Mouse (Mus musculus): ENCODE data around the gene Nphs2. TPM values are rescaled to one million over a fixed set of nuclear protein-coding genes. Genes with fewer than 3 reads are reported as not detected.
"Not testable (repeated sequence)": the region's sequence is repeated elsewhere in the genome, so short reads cannot be mapped to it uniquely, and the experiment has no call there.

Nphs2 gene
- polyA plus RNA-seq, 1 experiment from 2014 or later = 0.81 TPM

- H3K36me3 ChIP-seq; H3K4me3 ChIP-seq; H3K9me3 ChIP-seq; ATAC-seq (replicated peaks); H3K9ac ChIP-seq (replicated peaks); H3K27ac ChIP-seq (replicated peaks); H3K4me2 ChIP-seq (replicated peaks); H3K4me1 ChIP-seq; H3K27me3 ChIP-seq: not testable (repeated sequence)
- 72% methylated on average over 10 of the region's 10 CpGs for WGBS
These were observed 21.3 kb upstream of the Nphs2 start for GRCm38 (mm10) chr1:156289222-156289587.

GRCm38 (mm10) chr1:156290016-156290415, 20.5 kb upstream of the Nphs2 start:
- H3K9me3 ChIP-seq = no peaks in the 10 kb centered on the region
- H3K27me3 ChIP-seq = no peaks in the 10 kb centered on the region
- no peak overlapping the region for H3K27ac ChIP-seq (replicated peaks)
- 92% methylated on average over 6 of the region's 6 CpGs for WGBS
- no peak for ATAC-seq (replicated peaks)
- no peak overlapping the region for H3K9ac ChIP-seq (replicated peaks)
- no peak overlapping the region for H3K4me3 ChIP-seq
- H3K4me2 ChIP-seq (replicated peaks) = no peak overlapping the region
- no peaks in the 10 kb centered on the region for H3K4me1 ChIP-seq
- H3K36me3 ChIP-seq = no peaks in the 10 kb centered on the region

GRCm38 (mm10) chr1:156302911-156303749, 7.4 kb upstream of the Nphs2 start, which contains the start of gene Tdrd5:
Gene Tdrd5 (minus strand): TSS chr1:156303664.
- Histone ChIP-seq H3K36me3 (no peaks in the 10 kb centered on the region), H3K4me1 (peaks cover 6% of the 10 kb centered on the region; the same call in 1 of the 2 replicates), H3K4me3 (peak within 1 kb of the TSS; percentile 71), H3K27me3 (peaks cover 45% of the 10 kb centered on the region; the same call in 1 of the 2 replicates), H3K27ac (replicated peaks) (no peak within 1 kb of the TSS), H3K9me3 (no peaks in the 10 kb centered on the region), H3K9ac (replicated peaks) (peak within 1 kb of the TSS; percentile 53), H3K4me2 (replicated peaks) (peak within 1 kb of the TSS; percentile 98)
- ATAC-seq (replicated peaks) = peak; percentile 94
- whole genome bisulfite sequencing = under 1% methylated on average over 80 of the region's 85 CpGs

- peaks cover 43% of the 10 kb centered on the region for H3K27me3 ChIP-seq
- H3K9ac ChIP-seq (replicated peaks) = no peak overlapping the region
- no peak for ATAC-seq (replicated peaks)
- H3K36me3 ChIP-seq = no peaks in the 10 kb centered on the region
- H3K9me3 ChIP-seq = no peaks in the 10 kb centered on the region
- H3K4me1 ChIP-seq = peaks cover 5% of the 10 kb centered on the region
- no peak overlapping the region for H3K27ac ChIP-seq (replicated peaks)
- no peak overlapping the region for H3K4me2 ChIP-seq (replicated peaks)
- 90% methylated on average over 1 of the region's 1 CpGs for WGBS
- no peak overlapping the region for H3K4me3 ChIP-seq
These were observed 1.9 kb upstream of the Nphs2 start for GRCm38 (mm10) chr1:156308595-156308994.

GRCm38 (mm10) chr1:156323126-156323525, 12.6 kb downstream of the Nphs2 start:
- Histone ChIP-seq H3K4me3 (no peak overlapping the region), H3K27me3 (no peaks in the 10 kb centered on the region), H3K36me3 (no peaks in the 10 kb centered on the region), H3K27ac (replicated peaks) (no peak overlapping the region), H3K9ac (replicated peaks) (no peak overlapping the region), H3K4me2 (replicated peaks) (no peak overlapping the region), H3K4me1 (no peaks in the 10 kb centered on the region), H3K9me3 (no peaks in the 10 kb centered on the region)
- 88% methylated on average over 9 of the region's 9 CpGs for WGBS
- no peak for ATAC-seq (replicated peaks)

GRCm38 (mm10) chr1:156340847-156341246, 30.3 kb downstream of the Nphs2 start:
- no peak overlapping the region for H3K4me3 ChIP-seq
- H3K9me3 ChIP-seq = no peaks in the 10 kb centered on the region
- no peak overlapping the region for H3K9ac ChIP-seq (replicated peaks)
- 75% methylated on average over 4 of the region's 4 CpGs for WGBS
- no peaks in the 10 kb centered on the region for H3K36me3 ChIP-seq
- no peak overlapping the region for H3K4me2 ChIP-seq (replicated peaks)
- H3K27ac ChIP-seq (replicated peaks) = no peak overlapping the region
- H3K27me3 ChIP-seq = no peaks in the 10 kb centered on the region
- H3K4me1 ChIP-seq = no peaks in the 10 kb centered on the region
- no peak for ATAC-seq (replicated peaks)

- Histone ChIP-seq H3K9ac (replicated peaks) (no peak overlapping the region), H3K9me3 (no peaks in the 10 kb centered on the region), H3K27me3 (no peaks in the 10 kb centered on the region), H3K4me1 (no peaks in the 10 kb centered on the region), H3K4me2 (replicated peaks) (no peak overlapping the region), H3K36me3 (no peaks in the 10 kb centered on the region), H3K4me3 (no peak overlapping the region), H3K27ac (replicated peaks) (no peak overlapping the region)
- no peak for ATAC-seq (replicated peaks)
- WGBS = 69% methylated on average over 4 of the region's 4 CpGs
These were observed 33.9 kb downstream of the Nphs2 start for GRCm38 (mm10) chr1:156344433-156344832.

- H3K27ac ChIP-seq (replicated peaks) = no peak overlapping the region
- H3K9me3 ChIP-seq = no peaks in the 10 kb centered on the region
- H3K4me2 ChIP-seq (replicated peaks) = no peak overlapping the region
- no peaks in the 10 kb centered on the region for H3K4me1 ChIP-seq
- no peak for ATAC-seq (replicated peaks)
- H3K4me3 ChIP-seq = no peak overlapping the region
- H3K9ac ChIP-seq (replicated peaks) = no peak overlapping the region
- H3K27me3 ChIP-seq = no peaks in the 10 kb centered on the region
- 91% methylated on average over 4 of the region's 4 CpGs for WGBS
- H3K36me3 ChIP-seq = no peaks in the 10 kb centered on the region
These were observed 35.1 kb downstream of the Nphs2 start for GRCm38 (mm10) chr1:156345633-156346032.

GRCm38 (mm10) chr1:156349031-156349430, 38.5 kb downstream of the Nphs2 start:
- 86% methylated on average over 4 of the region's 4 CpGs for WGBS
- no peaks in the 10 kb centered on the region for H3K36me3 ChIP-seq
- ATAC-seq (replicated peaks) = no peak
- no peak overlapping the region for H3K4me2 ChIP-seq (replicated peaks)
- H3K9ac ChIP-seq (replicated peaks) = no peak overlapping the region
- H3K4me1 ChIP-seq = no peaks in the 10 kb centered on the region
- no peaks in the 10 kb centered on the region for H3K9me3 ChIP-seq
- H3K4me3 ChIP-seq = no peak overlapping the region
- no peak overlapping the region for H3K27ac ChIP-seq (replicated peaks)
- no peaks in the 10 kb centered on the region for H3K27me3 ChIP-seq

- Histone ChIP-seq H3K9me3 (no peaks in the 10 kb centered on the region), H3K36me3 (no peaks in the 10 kb centered on the region), H3K9ac (replicated peaks) (no peak overlapping the region), H3K4me2 (replicated peaks) (no peak overlapping the region), H3K4me1 (no peaks in the 10 kb centered on the region), H3K27me3 (no peaks in the 10 kb centered on the region), H3K4me3 (no peak overlapping the region), H3K27ac (replicated peaks) (no peak overlapping the region)
- WGBS = 80% methylated on average over 4 of the region's 4 CpGs
- ATAC-seq (replicated peaks) = no peak
These were observed 39.9 kb downstream of the Nphs2 start for GRCm38 (mm10) chr1:156350441-156350840.

GRCm38 (mm10) chr1:156352466-156352865, 41.9 kb downstream of the Nphs2 start:
- H3K9me3 ChIP-seq = no peaks in the 10 kb centered on the region
- no peaks in the 10 kb centered on the region for H3K36me3 ChIP-seq
- H3K4me3 ChIP-seq = no peak overlapping the region
- no peaks in the 10 kb centered on the region for H3K27me3 ChIP-seq
- H3K9ac ChIP-seq (replicated peaks) = no peak overlapping the region
- ATAC-seq (replicated peaks) = no peak
- no peaks in the 10 kb centered on the region for H3K4me1 ChIP-seq
- H3K4me2 ChIP-seq (replicated peaks) = no peak overlapping the region
- no peak overlapping the region for H3K27ac ChIP-seq (replicated peaks)
- WGBS = 89% methylated on average over 2 of the region's 2 CpGs

- Histone ChIP-seq H3K36me3 (no peaks in the 10 kb centered on the region), H3K27me3 (no peaks in the 10 kb centered on the region), H3K9ac (replicated peaks) (no peak within 1 kb of the TSS), H3K4me3 (no peak within 1 kb of the TSS), H3K4me2 (replicated peaks) (no peak within 1 kb of the TSS), H3K9me3 (no peaks in the 10 kb centered on the region), H3K4me1 (no peaks in the 10 kb centered on the region), H3K27ac (replicated peaks) (no peak within 1 kb of the TSS)
- 96% methylated on average over 8 of the region's 8 CpGs for WGBS
- ATAC-seq (replicated peaks) = no peak
These were observed 55.2 kb downstream of the Nphs2 start, which contains the start of gene Gm2000 for GRCm38 (mm10) chr1:156365740-156366139. Gene Gm2000 (plus strand): TSS chr1:156366040.

Measured in forebrain, embryonic 15.5 days (tissue).